Mouse (Mus musculus): ENCODE measurements around the gene 1700092M07Rik. TPM values are rescaled to one million over a fixed set of nuclear protein-coding genes. Genes with fewer than 3 reads are reported as not detected.

Gene 1700092M07Rik
- polyA plus RNA-seq, 1 experiment = 2.2 TPM

- Histone ChIP-seq H3K4me1 (ENCODE audit: control insufficient read depth, insufficient read depth, low read length) (no peaks in the 10 kb centered on the region), H3K9me3 (replicated peaks; ENCODE audit: control insufficient read depth, insufficient read depth, low read length, poor library complexity, severe bottlenecking) (no peaks in the 10 kb centered on the region), H3K27me3 (ENCODE audit: control insufficient read depth, insufficient read depth, low read length, poor library complexity, severe bottlenecking) (no peaks in the 10 kb centered on the region), H3K4me3 (ENCODE audit: low read depth, low read length) (peak within 1 kb of the TSS; percentile 82), H3K36me3 (ENCODE audit: control insufficient read depth, insufficient read depth, low read length, poor library complexity, severe bottlenecking) (peaks cover 32% of the 10 kb centered on the region), H3K27ac (ENCODE audit: insufficient read depth, low read length) (no peak within 1 kb of the TSS), H3K9ac (ENCODE audit: low read depth, poor library complexity, severe bottlenecking) (peak within 1 kb of the TSS; percentile 83)
- TF ChIP-seq EP300 (IDR thresholded peaks at IDR 0.05; ENCODE audit: insufficient read depth, low read depth, low read length) (no peak), CTCF (IDR thresholded peaks at IDR 0.05; ENCODE audit: low read depth, low read length) (no peak), POLR2A (IDR thresholded peaks at IDR 0.05; ENCODE audit: insufficient read depth, low read length) (peak; percentile 80)
These were observed 4.9 kb upstream of the 1700092M07Rik start, which contains the start of gene Wdr74 for GRCm38 (mm10) chr19:8735389-8736159. Gene Wdr74, plus strand, starts transcription at chr19:8735827.

- H3K27ac ChIP-seq (ENCODE audit: insufficient read depth, low read length) = no peak overlapping the region
- peaks cover 33% of the 10 kb centered on the region for H3K36me3 ChIP-seq (ENCODE audit: control insufficient read depth, insufficient read depth, low read length, poor library complexity, severe bottlenecking)
- peak overlapping the region; percentile 83 for H3K9ac ChIP-seq (ENCODE audit: low read depth, poor library complexity, severe bottlenecking)
- TF ChIP-seq EP300 (IDR thresholded peaks at IDR 0.05; ENCODE audit: insufficient read depth, low read depth, low read length) = no peak
- TF ChIP-seq POLR2A (IDR thresholded peaks at IDR 0.05; ENCODE audit: insufficient read depth, low read length) = no peak
- TF ChIP-seq CTCF (IDR thresholded peaks at IDR 0.05; ENCODE audit: low read depth, low read length) = no peak
- peak overlapping the region; percentile 82 for H3K4me3 ChIP-seq (ENCODE audit: low read depth, low read length)
- H3K9me3 ChIP-seq (replicated peaks; ENCODE audit: control insufficient read depth, insufficient read depth, low read length, poor library complexity, severe bottlenecking) = no peaks in the 10 kb centered on the region
- no peaks in the 10 kb centered on the region for H3K27me3 ChIP-seq (ENCODE audit: control insufficient read depth, insufficient read depth, low read length, poor library complexity, severe bottlenecking)
- H3K4me1 ChIP-seq (ENCODE audit: control insufficient read depth, insufficient read depth, low read length) = no peaks in the 10 kb centered on the region
These were observed 4.4 kb upstream of the 1700092M07Rik start for GRCm38 (mm10) chr19:8736160-8736467.

- H3K9ac ChIP-seq (ENCODE audit: low read depth, poor library complexity, severe bottlenecking) = no peak overlapping the region
- no peak overlapping the region for H3K4me3 ChIP-seq (ENCODE audit: low read depth, low read length)
- no peaks in the 10 kb centered on the region for H3K9me3 ChIP-seq (replicated peaks; ENCODE audit: control insufficient read depth, insufficient read depth, low read length, poor library complexity, severe bottlenecking)
- no peak for TF ChIP-seq POLR2A (IDR thresholded peaks at IDR 0.05; ENCODE audit: insufficient read depth, low read length)
- no peak overlapping the region for H3K27ac ChIP-seq (ENCODE audit: insufficient read depth, low read length)
- no peaks in the 10 kb centered on the region for H3K27me3 ChIP-seq (ENCODE audit: control insufficient read depth, insufficient read depth, low read length, poor library complexity, severe bottlenecking)
- no peaks in the 10 kb centered on the region for H3K4me1 ChIP-seq (ENCODE audit: control insufficient read depth, insufficient read depth, low read length)
- H3K36me3 ChIP-seq (ENCODE audit: control insufficient read depth, insufficient read depth, low read length, poor library complexity, severe bottlenecking) = peaks cover 35% of the 10 kb centered on the region
These were observed 1.6 kb upstream of the 1700092M07Rik start for GRCm38 (mm10) chr19:8738911-8739310.

GRCm38 (mm10) chr19:8739646-8740045 is 872 bp upstream of the 1700092M07Rik start:
- Histone ChIP-seq H3K27ac (ENCODE audit: insufficient read depth, low read length) (no peak overlapping the region), H3K4me1 (ENCODE audit: control insufficient read depth, insufficient read depth, low read length) (no peaks in the 10 kb centered on the region), H3K27me3 (ENCODE audit: control insufficient read depth, insufficient read depth, low read length, poor library complexity, severe bottlenecking) (no peaks in the 10 kb centered on the region), H3K9ac (ENCODE audit: low read depth, poor library complexity, severe bottlenecking) (no peak overlapping the region), H3K4me3 (ENCODE audit: low read depth, low read length) (no peak overlapping the region), H3K36me3 (ENCODE audit: control insufficient read depth, insufficient read depth, low read length, poor library complexity, severe bottlenecking) (peaks cover 35% of the 10 kb centered on the region), H3K9me3 (replicated peaks; ENCODE audit: control insufficient read depth, insufficient read depth, low read length, poor library complexity, severe bottlenecking) (no peaks in the 10 kb centered on the region)
- TF ChIP-seq CTCF (IDR thresholded peaks at IDR 0.05; ENCODE audit: low read depth, low read length) (no peak), EP300 (IDR thresholded peaks at IDR 0.05; ENCODE audit: insufficient read depth, low read depth, low read length) (no peak), POLR2A (IDR thresholded peaks at IDR 0.05; ENCODE audit: insufficient read depth, low read length) (no peak)

- Histone ChIP-seq H3K9ac (ENCODE audit: low read depth, poor library complexity, severe bottlenecking) (peak within 1 kb of the TSS; percentile 66), H3K36me3 (ENCODE audit: control insufficient read depth, insufficient read depth, low read length, poor library complexity, severe bottlenecking) (peaks cover 36% of the 10 kb centered on the region), H3K27ac (ENCODE audit: insufficient read depth, low read length) (peak within 1 kb of the TSS; percentile 70), H3K9me3 (replicated peaks; ENCODE audit: control insufficient read depth, insufficient read depth, low read length, poor library complexity, severe bottlenecking) (no peaks in the 10 kb centered on the region), H3K4me1 (ENCODE audit: control insufficient read depth, insufficient read depth, low read length) (no peaks in the 10 kb centered on the region), H3K27me3 (ENCODE audit: control insufficient read depth, insufficient read depth, low read length, poor library complexity, severe bottlenecking) (no peaks in the 10 kb centered on the region), H3K4me3 (ENCODE audit: low read depth, low read length) (peak within 1 kb of the TSS; percentile 87)
- TF ChIP-seq POLR2A (IDR thresholded peaks at IDR 0.05; ENCODE audit: insufficient read depth, low read length) (peak; percentile 30), CTCF (IDR thresholded peaks at IDR 0.05; ENCODE audit: low read depth, low read length) (no peak)
These were observed 838 bp downstream of the 1700092M07Rik start, which contains the start of gene Stx5a for GRCm38 (mm10) chr19:8741243-8741869. Gene Stx5a, plus strand, starts transcription at chr19:8741413.

GRCm38 (mm10) chr19:8742176-8742575 is 1.7 kb downstream of the 1700092M07Rik start:
- H3K9ac ChIP-seq (ENCODE audit: low read depth, poor library complexity, severe bottlenecking) = peak overlapping the region; percentile 66
- no peaks in the 10 kb centered on the region for H3K4me1 ChIP-seq (ENCODE audit: control insufficient read depth, insufficient read depth, low read length)
- H3K36me3 ChIP-seq (ENCODE audit: control insufficient read depth, insufficient read depth, low read length, poor library complexity, severe bottlenecking) = peaks cover 37% of the 10 kb centered on the region
- H3K9me3 ChIP-seq (replicated peaks; ENCODE audit: control insufficient read depth, insufficient read depth, low read length, poor library complexity, severe bottlenecking) = no peaks in the 10 kb centered on the region
- TF ChIP-seq CTCF (IDR thresholded peaks at IDR 0.05; ENCODE audit: low read depth, low read length) (no peak), EP300 (IDR thresholded peaks at IDR 0.05; ENCODE audit: insufficient read depth, low read depth, low read length) (no peak), POLR2A (IDR thresholded peaks at IDR 0.05; ENCODE audit: insufficient read depth, low read length) (no peak)
- peak overlapping the region; percentile 87 for H3K4me3 ChIP-seq (ENCODE audit: low read depth, low read length)
- H3K27ac ChIP-seq (ENCODE audit: insufficient read depth, low read length) = no peak overlapping the region
- H3K27me3 ChIP-seq (ENCODE audit: control insufficient read depth, insufficient read depth, low read length, poor library complexity, severe bottlenecking) = no peaks in the 10 kb centered on the region
